Mouse (Mus musculus) CH12.LX (cell line): ENCODE data around the gene Nmur1.

ENCODE experiments used
- CHD2 ChIP-seq: IDR thresholded peaks from 2 replicates; pipeline ENCODE4 v1.6.1; 2011; ENCODE audit warnings: low read length, improper control_type of control experiment
- GABPA ChIP-seq: IDR thresholded peaks from 2 replicates; pipeline ENCODE4 v1.6.1; 2012; ENCODE audit warnings: low read depth, low read length, improper control_type of control experiment, inconsistent platforms; ENCODE audit not compliant: insufficient replicate concordance
- JUN ChIP-seq: IDR thresholded peaks from 2 replicates; pipeline ENCODE4 v1.6.1; 2011; ENCODE audit warnings: low read depth, mild to moderate bottlenecking, low read length, improper control_type of control experiment, moderate library complexity; ENCODE audit not compliant: insufficient read depth
- JUND ChIP-seq: conservative IDR thresholded peaks from 2 replicates; pipeline ENCODE4 v1.6.1; 2011; ENCODE audit warnings: low read depth, low read length, improper control_type of control experiment
- MAZ ChIP-seq: IDR thresholded peaks from 2 replicates; pipeline ENCODE4 v1.6.1; 2012; ENCODE audit warnings: low read depth, mild to moderate bottlenecking, inconsistent platforms, low read length, improper control_type of control experiment, moderate library complexity
- MXI1 ChIP-seq: IDR thresholded peaks from 2 replicates; pipeline ENCODE4 v1.6.1; 2011; ENCODE audit warnings: mild to moderate bottlenecking, low read depth, low read length, improper control_type of control experiment
- NRF1 ChIP-seq: IDR thresholded peaks from 2 replicates; pipeline ENCODE4 v1.6.1; 2014; ENCODE audit warnings: low read depth, mild to moderate bottlenecking, inconsistent platforms, low read length, improper control_type of control experiment, moderate library complexity
- POLR2A ChIP-seq: IDR thresholded peaks from 2 replicates; pipeline ENCODE4 v1.6.1; 2011; ENCODE audit warnings: low read depth, mild to moderate bottlenecking, improper control_type of control experiment, low read length
- POLR2AphosphoS2 ChIP-seq: IDR thresholded peaks from 2 replicates; pipeline ENCODE4 v1.6.1; 2011; ENCODE audit warnings: low read depth, low read length, improper control_type of control experiment
- RCOR1 ChIP-seq: conservative IDR thresholded peaks from 2 replicates; pipeline ENCODE4 v1.6.1; 2012; ENCODE audit warnings: low read depth, mild to moderate bottlenecking, inconsistent platforms, low read length, improper control_type of control experiment
- SIN3A ChIP-seq: IDR thresholded peaks from 2 replicates; pipeline ENCODE4 v1.6.1; 2012; ENCODE audit warnings: low read length, improper control_type of control experiment, inconsistent platforms
- ZNF384 ChIP-seq: IDR thresholded peaks from 2 replicates; pipeline ENCODE4 v1.6.1; 2012; ENCODE audit warnings: low read depth, low read length, improper control_type of control experiment, inconsistent platforms

DNA sequence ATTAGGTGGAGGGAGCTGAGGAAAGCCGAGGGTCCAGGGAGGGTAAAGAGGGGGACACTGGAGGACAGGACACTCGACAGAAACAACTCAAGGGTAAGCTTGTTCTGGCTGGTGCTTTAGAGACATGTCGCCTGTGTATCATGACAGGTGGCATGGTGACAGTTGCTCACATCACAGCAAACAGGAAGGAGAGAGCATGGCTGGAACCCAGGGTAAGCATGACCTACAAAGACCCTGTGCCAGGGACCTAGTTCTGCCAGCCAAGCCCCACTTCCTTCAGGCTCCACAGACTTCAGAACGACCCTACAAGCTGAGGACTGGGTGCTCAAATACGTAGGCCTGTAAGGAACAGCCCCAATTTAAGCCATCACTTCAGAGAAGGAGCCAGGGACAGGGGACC lies 2.1 kb downstream of the Nmur1 start:
- TF ChIP-seq SIN3A (no peak), RCOR1 (no peak), GABPA (no peak), MXI1 (no peak), JUND (no peak), JUN (no peak), NRF1 (no peak), CHD2 (no peak), POLR2A (no peak), ZNF384 (no peak), MAZ (no peak), POLR2AphosphoS2 (no peak)
